Mouse (Mus musculus): ENCODE results near the gene Adap2.
A peak's percentile ranks its signal among the peaks of the same experiment; 100 is the strongest.

- TF ChIP-seq CTCF (IDR thresholded peaks at IDR 0.05; ENCODE audit: low read depth): peak; percentile 70
- TF ChIP-seq EP300 (optimal IDR thresholded peaks at IDR 0.05): no peak
Measured at GRCm38 (mm10) chr11:80200326-80200725, 46.4 kb downstream of the Adap2 start.

Measured in stomach, postnatal 0 days (tissue).